Mouse (Mus musculus) layer of hippocampus, adult 9-10 months (tissue): Measurements from ENCODE around the gene Xylt1.

Experiments used
- DNase-seq: peaks from one replicate; pipeline ENCODE4 v3.0.0; 2022; ENCODE audit warnings: low spot score

The Xylt1 gene

GRCm38 (mm10) chr7:117614346-117614745 lies 233.6 kb downstream of the Xylt1 start:
- DNase-seq = no peak

- no peak for DNase-seq
Observed at GRCm38 (mm10) chr7:117614851-117615250, 234.1 kb downstream of the Xylt1 start.

DNA sequence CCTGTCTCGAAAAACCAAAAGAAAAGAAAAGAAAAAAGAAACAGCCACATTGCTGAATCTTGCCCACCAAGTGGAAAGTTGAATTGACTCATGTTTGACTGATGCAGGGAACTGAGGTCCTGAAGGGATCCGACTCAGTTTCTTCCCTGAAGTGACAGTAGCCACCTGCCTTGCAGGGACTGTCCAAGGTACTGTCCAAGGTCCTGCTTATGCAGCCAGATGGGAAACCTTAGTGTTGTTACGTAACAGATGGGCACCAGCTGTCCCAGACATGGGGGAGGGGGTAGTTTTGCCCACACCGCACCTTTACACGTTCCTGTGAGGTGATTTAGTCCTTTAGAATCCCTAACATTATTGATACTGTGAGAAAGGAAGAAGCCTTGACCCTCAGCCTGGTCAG lies 235.5 kb downstream of the Xylt1 start:
- DNase-seq = no peak

- DNase-seq = no peak
Observed at GRCm38 (mm10) chr7:117618715-117619150, 238.0 kb downstream of the Xylt1 start.

DNA sequence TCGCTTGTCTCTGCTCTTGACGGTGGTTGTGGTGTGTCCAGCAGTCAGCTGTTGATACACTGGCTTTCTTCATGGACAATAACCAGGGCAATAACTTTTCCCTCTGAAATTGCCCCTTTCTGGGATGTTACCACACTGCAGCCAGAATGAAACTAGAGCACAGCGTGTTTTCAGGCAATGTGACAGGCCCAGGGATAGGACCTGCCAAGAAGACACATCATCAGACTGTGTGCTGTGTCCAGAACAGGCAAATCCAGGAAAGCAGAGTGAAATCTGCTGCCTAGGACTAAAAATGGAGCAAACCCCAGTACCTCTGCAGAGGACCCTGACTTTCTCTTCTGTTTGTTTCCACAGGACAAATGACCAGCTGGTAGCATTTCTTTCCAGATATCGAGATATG lies 240.8 kb downstream of the Xylt1 start:
- DNase-seq = no peak

DNA sequence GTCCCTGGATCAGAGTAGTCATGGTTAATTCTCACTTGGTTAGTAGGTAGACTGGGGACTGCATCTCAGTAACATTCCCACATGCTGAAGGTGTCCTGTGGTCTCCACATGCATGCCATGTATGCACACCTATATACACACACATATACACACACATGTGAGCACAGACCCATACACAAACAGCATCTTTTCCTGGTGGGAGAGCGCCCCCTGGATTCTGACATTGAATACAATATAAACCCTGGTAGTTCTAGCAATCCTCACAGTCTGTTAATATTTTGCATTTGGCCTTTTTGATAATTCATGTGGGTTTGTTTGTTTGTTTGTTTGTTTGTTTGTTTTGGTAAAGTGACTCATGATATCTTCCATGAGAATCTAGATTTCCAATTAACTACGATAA lies 242.0 kb downstream of the Xylt1 start:
- DNase-seq = no peak

GRCm38 (mm10) chr7:117628791-117629190 lies 248.0 kb downstream of the Xylt1 start:
- no peak for DNase-seq

- DNase-seq = no peak
Observed at GRCm38 (mm10) chr7:117630657-117631056, 249.9 kb downstream of the Xylt1 start.

- DNase-seq = no peak
Observed at GRCm38 (mm10) chr7:117635584-117635983, 254.8 kb downstream of the Xylt1 start.

- DNase-seq = no peak
Observed at GRCm38 (mm10) chr7:117636713-117637112, 255.9 kb downstream of the Xylt1 start.

DNA sequence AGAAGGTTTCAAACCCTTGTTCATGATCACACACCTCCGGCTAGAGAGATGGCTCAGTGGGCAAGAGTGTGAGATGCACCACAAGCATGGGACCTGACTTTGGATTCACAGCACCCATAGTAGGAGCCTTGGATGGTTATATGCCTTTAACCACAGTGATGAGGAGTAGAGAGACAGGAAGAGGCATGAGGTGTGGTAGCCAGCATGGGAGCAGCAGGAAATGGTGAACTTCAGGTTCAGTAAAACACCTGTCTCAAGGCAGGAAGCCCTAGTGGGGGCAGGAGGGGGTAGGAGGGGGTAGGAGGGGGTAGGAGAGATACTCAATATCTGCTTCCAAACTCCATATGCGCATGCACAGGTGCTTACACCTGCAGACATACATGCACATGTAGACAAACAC lies 257.2 kb downstream of the Xylt1 start:
- no peak for DNase-seq

GRCm38 (mm10) chr7:117652637-117653036 lies 271.9 kb downstream of the Xylt1 start:
- DNase-seq = no peak

DNA sequence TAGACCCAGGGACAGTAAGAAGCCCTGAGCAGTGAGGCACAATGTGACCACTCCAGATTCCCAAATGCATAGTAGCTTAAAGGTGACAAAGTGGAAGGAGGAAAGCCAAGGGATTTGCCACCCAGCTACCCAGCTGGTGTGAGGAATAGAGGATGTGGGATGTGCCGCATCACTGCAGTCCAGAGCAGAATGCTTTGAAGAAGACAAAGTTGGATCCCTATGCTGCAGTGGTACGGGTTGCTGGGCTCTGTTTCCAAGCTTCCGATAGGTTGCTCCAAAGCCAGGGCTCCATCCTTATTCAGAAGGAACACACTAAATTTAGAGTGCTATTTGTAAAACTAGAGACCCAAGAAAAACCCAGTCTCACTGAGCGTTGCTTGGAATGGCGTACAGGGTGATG lies 275.0 kb downstream of the Xylt1 start:
- no peak for DNase-seq

GRCm38 (mm10) chr7:117658180-117658579 lies 277.4 kb downstream of the Xylt1 start:
- DNase-seq = no peak

DNA sequence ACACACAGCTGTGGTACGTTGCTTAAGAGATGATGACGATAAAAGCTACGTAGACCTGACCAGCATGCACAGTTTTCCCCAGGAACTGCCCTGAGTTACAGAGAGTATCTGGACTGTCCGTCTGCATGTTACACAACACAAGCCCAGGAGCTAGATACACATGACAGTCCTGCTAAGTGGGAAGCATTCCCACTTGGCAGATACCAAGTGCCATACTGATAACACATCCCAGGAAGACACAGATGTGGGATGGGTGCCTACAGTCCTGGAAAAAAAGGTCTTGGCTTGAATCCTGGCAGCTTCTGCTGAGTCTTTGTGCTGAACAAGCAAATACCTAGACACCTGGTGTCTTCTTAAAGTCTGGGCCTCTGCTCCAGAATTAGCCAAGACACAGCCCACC lies 278.0 kb downstream of the Xylt1 start:
- no peak for DNase-seq

DNA sequence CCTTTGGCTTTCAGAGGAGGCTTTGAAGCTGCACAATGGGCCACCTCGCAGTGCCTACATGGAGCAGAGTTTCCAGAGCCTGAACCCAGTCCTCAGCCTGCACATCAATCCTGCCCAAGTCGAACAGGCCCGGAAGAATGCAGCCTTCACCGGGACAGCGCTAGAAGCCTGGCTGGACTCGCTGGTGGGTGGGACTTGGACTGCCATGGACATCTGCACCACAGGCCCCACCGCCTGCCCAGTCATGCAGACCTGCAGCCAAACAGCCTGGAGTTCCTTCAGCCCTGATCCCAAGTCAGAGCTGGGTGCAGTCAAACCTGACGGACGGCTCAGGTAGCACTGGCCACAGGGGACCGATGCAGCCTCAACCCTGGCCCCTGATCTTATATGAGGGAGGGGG lies 286.5 kb downstream of the Xylt1 start:
- DNase-seq = no peak

- no peak for DNase-seq
Observed at GRCm38 (mm10) chr7:117668226-117668625, 287.4 kb downstream of the Xylt1 start.

DNA sequence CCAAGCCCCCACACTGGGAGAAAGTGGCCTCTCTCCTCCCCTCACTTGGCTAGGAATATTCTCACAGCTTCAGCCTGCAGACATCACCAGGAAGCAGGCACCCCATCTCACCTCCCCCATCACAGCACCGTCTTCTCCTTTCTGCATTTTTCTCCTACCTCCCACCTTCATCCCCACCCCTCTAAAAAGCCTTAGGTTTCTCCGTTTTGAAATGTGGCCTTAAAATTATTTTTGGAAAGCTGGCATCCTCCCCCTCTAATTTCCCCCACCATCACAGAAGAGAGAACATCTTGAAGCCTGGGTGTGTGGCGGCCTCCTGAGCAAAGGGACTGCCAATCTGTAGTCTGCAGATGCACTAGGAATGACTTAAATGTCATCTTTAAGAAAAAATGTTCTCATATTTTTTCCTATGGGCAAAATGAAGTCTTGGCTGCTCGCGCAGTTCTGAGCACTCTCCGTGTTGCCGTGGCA lies 291.4 kb downstream of the Xylt1 start:
- no peak for DNase-seq

DNA sequence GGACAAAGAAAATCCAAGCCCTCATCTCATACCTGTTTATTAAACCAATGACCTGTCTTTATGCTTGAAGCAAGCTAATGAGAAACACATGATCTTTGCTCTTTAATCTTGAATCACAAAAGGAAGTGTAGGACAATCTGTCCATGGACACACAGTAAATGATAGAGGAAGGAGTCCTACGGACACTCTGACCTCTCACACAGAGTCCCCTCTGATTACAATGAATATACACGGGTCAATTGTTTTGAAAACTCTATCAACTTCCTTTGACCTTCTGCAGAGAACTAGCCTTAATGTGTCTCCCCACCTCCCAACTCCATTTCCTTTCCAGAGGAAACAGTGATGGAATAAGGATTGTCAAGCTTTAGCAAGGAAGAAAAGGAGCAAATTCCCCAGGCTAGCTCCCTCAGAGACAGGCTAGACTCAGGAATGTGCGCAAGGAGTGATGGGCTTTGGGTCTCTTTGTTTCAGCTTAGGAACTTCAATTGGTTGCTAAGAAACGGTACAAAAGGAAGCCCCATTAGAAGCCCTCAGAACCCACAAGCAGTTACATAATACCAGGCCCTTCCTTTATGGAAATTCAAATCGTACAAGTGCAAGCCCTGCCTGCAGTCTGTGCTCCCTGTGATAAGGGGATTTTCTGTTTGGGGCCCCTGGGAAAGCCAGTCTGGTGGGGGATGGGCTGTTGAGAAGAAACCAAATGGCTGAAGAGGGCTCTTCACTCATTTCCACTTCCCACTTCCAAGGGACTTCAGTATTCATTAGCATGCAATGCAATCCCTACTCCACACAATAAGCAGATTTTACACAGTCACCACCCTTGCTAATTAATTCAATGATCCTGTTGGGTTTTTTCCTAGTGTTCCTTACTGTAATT lies 305.6 kb downstream of the Xylt1 start:
- DNase-seq = no peak

GRCm38 (mm10) chr7:117686997-117687302 lies 306.2 kb downstream of the Xylt1 start:
- DNase-seq = no peak

DNA sequence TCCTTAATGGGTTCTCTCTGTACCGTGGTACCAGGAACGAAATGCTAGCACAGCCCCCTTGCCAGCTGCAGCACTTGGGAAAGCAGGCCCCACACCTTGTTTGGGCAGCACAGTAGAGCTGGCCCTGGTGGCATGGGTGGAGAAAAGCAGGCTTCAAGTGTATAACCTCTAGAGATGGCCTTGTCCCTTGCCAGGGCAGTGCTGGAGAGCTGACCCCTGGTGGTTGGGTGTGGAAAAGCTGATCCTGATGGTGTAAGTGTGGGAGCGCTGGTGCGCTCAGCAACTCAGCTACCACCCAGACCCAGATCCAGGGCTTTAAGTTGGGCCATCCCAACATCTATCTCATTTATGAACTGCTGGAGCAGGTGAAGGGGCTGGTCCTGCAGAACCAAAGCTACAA lies 314.8 kb downstream of the Xylt1 start:
- no peak for DNase-seq

DNA sequence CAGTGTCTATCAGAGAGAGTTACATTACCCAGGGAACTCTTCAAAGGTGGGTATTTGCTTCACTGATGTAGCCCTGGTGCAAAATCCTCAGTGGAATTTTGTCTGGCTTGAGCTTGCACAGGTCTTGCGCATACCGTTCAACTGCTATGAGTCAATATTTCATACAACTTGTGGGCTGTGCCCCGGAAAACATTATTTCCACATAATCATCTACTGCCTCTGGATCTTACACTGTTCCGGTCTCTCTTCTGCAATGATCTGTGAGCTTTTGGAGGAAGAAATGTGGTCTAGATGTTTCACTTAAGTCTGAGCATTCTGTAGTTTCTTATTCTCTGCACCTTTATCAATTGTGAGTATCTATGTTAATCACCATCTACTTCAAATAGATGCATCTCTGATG lies 316.9 kb downstream of the Xylt1 start:
- DNase-seq = no peak

DNA sequence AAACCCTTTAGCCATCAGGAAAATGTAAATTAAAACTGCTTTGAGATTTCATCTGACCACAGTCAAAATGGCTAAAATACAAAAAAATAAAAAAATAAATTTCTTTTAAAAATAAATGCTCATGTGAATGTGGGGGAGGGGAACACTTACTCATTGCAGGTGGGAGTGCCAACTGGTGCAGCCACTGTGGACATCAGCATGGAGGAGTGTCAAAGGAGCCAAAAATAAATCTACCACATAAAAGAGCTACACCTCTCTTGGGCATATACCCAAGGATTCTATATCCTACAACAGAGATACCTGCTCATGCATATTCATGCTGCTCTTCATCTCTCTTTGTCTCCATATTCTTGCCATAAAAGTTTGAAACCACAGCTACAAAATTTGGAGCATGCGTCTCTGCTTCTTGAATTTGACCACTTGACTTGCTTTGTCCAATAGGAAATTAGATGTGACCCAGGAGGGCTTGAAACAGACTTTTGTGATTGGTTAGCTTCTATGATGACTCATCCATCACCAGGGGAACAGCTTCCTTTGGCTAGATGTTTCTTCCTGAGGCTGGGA lies 317.9 kb downstream of the Xylt1 start:
- DNase-seq = no peak
